Mouse (Mus musculus) bone marrow, adult 2 months (tissue): Measurements from ENCODE around the gene Unkl. TPM values are rescaled to one million over a fixed set of nuclear protein-coding genes. Genes with fewer than 3 reads are reported as not detected.

Experiments
- H3K27ac ChIP-seq: fragments of 200-500 bp; 2 replicates; pipeline ENCODE4 v1.5.1; 2012; ENCODE audit warnings: low read depth, mild to moderate bottlenecking, control low read depth, inconsistent platforms, low read length; ENCODE audit not compliant: control insufficient read depth, poor library complexity, insufficient read depth
- H3K4me1 ChIP-seq: fragments of 200-500 bp; 2 replicates; pipeline ENCODE4 v1.6.1; 2011; ENCODE audit warnings: low read length; ENCODE audit not compliant: control insufficient read depth, insufficient read depth
- H3K4me3 ChIP-seq: fragments of 200-500 bp; replicated peaks from 2 replicates; pipeline ENCODE3; 2011; ENCODE audit warnings: mild to moderate bottlenecking, low read depth, low read length, control low read depth; ENCODE audit not compliant: control insufficient read depth
- CTCF ChIP-seq: fragments of 200-500 bp; IDR thresholded peaks from 2 replicates; pipeline ENCODE4 v1.5.1; 2011; ENCODE audit warnings: low read length, control low read depth; ENCODE audit not compliant: control insufficient read depth, insufficient read depth
- POLR2A ChIP-seq: fragments of 200-500 bp; IDR thresholded peaks from 2 replicates; pipeline ENCODE4 v1.6.1; 2011; ENCODE audit warnings: low read depth, mild to moderate bottlenecking, control low read depth, low read length, borderline replicate concordance; ENCODE audit not compliant: control insufficient read depth
- WGBS: fragments of 180-500 bp; shearing (Covaris S2); methylation state at CpG from one replicate; pipeline ENCODE4 v1.1.7; 2018; 5-methylcytosine and 5-hydroxymethylcytosine counted together
- polyA plus RNA-seq: library from polyadenylated mRNA; stranded (reverse); fragments of >200 nt; gene quantifications from 2 replicates; pipeline ENCODE4 v1.2.4, GENCODE M21; 2011; ENCODE audit warnings: low replicate concordance; ENCODE audit not compliant: missing spikeins, insufficient read depth, insufficient read length

The Unkl gene
- polyA plus RNA-seq, result 9.5 and 29.1 TPM in 2 replicates

- Histone ChIP-seq H3K27ac (peak within 1 kb of the TSS; percentile 73; the same call in 1 of the 2 replicates), H3K4me1 (peaks cover 3% of the 10 kb centered on the region), H3K4me3 (peak within 1 kb of the TSS; percentile 80)
- WGBS, result under 1% methylated on average over 104 of the region's 104 CpGs
- TF ChIP-seq POLR2A (peak; percentile 20; the same call in 1 of the 2 replicates), CTCF (no peak)
These were observed at the start of gene Unkl for GRCm38 (mm10) chr17:25188150-25189031. Gene Unkl (plus strand): TSS chr17:25188397.

GRCm38 (mm10) chr17:25138803-25139202 lies 49.4 kb upstream of the Unkl start:
- 54% methylated on average over 1 of the region's 1 CpGs for WGBS
- TF ChIP-seq CTCF (no peak), POLR2A (no peak)
- no peak overlapping the region for H3K27ac ChIP-seq
- peaks cover 3% of the 10 kb centered on the region; the same call in 1 of the 2 replicates for H3K4me1 ChIP-seq
- no peak overlapping the region for H3K4me3 ChIP-seq

- 65% methylated on average over 4 of the region's 4 CpGs for WGBS
These were observed 48.2 kb upstream of the Unkl start for GRCm38 (mm10) chr17:25139960-25140359.

GRCm38 (mm10) chr17:25162161-25162560 lies 26.0 kb upstream of the Unkl start, which contains the start of gene Ccdc154:
Gene Ccdc154 (plus strand): TSS chr17:25162461.
- TF ChIP-seq CTCF (no peak), POLR2A (no peak)
- H3K4me1 ChIP-seq, result no peaks in the 10 kb centered on the region
- 93% methylated on average over 1 of the region's 1 CpGs for WGBS
- no peak within 1 kb of the TSS for H3K4me3 ChIP-seq
- H3K27ac ChIP-seq, result no peak within 1 kb of the TSS

More at GRCm38 (mm10) chr17:25139960-25140359, 48.2 kb upstream of the Unkl start:
- Histone ChIP-seq H3K27ac (no peak overlapping the region), H3K4me3 (no peak overlapping the region), H3K4me1 (no peaks in the 10 kb centered on the region; the same call in 1 of the 2 replicates)
- TF ChIP-seq POLR2A (no peak), CTCF (no peak)

- Histone ChIP-seq H3K4me3 (no peak overlapping the region), H3K4me1 (no peaks in the 10 kb centered on the region), H3K27ac (no peak overlapping the region)
- WGBS, result 72% methylated on average over 7 of the region's 7 CpGs
- no peak for TF ChIP-seq POLR2A
- no peak for TF ChIP-seq CTCF
These were observed 24.8 kb upstream of the Unkl start for GRCm38 (mm10) chr17:25163387-25163786.

GRCm38 (mm10) chr17:25164770-25165169 lies 23.4 kb upstream of the Unkl start:
- 70% methylated on average over 3 of the region's 3 CpGs for WGBS
- no peak overlapping the region for H3K27ac ChIP-seq
- H3K4me3 ChIP-seq, result no peak overlapping the region
- no peaks in the 10 kb centered on the region for H3K4me1 ChIP-seq
- TF ChIP-seq CTCF (no peak), POLR2A (no peak)

GRCm38 (mm10) chr17:25165970-25166671 lies 22.1 kb upstream of the Unkl start:
- no peak for TF ChIP-seq CTCF
- TF ChIP-seq POLR2A, result no peak
- no peak overlapping the region for H3K4me3 ChIP-seq
- WGBS, result 58% methylated on average over 6 of the region's 6 CpGs
- no peak overlapping the region for H3K27ac ChIP-seq
- no peaks in the 10 kb centered on the region for H3K4me1 ChIP-seq

- Histone ChIP-seq H3K27ac (no peak overlapping the region), H3K4me1 (no peaks in the 10 kb centered on the region), H3K4me3 (no peak overlapping the region)
- WGBS, result 86% methylated on average over 2 of the region's 2 CpGs
- no peak for TF ChIP-seq POLR2A
- TF ChIP-seq CTCF, result no peak
These were observed 18.5 kb upstream of the Unkl start for GRCm38 (mm10) chr17:25169706-25170105.
